Mouse (Mus musculus) liver, adult 2 months (tissue): ENCODE measurements at regions not wholly inside any gene's neighbourhood (a gene's known extent, or its start where the extent isn't known, plus 50 kb on each side); places are given as distances from the start of the nearest gene placed in this dataset.

Experiments
- CTCF ChIP-seq: fragments of 200-500 bp; IDR thresholded peaks from 2 replicates; pipeline ENCODE4 v1.5.1; 2011; ENCODE audit warnings: low read depth, low read length, control low read depth
- POLR2A ChIP-seq: fragments of 200-500 bp; IDR thresholded peaks from 2 replicates; pipeline ENCODE4 v1.6.1; 2011; ENCODE audit warnings: low read length, control low read depth; ENCODE audit not compliant: insufficient read depth; ENCODE audit errors: extremely low read depth

GRCm38 (mm10) chr3:9365791-9366190, 244.1 kb downstream of the Zfp704 start:
- TF ChIP-seq CTCF, result no peak
- no peak for TF ChIP-seq POLR2A
